Mouse (Mus musculus) ES-E14 (cell line): ENCODE data around the gene S100a14.

Experiments
- HCFC1 ChIP-seq: IDR thresholded peaks from 2 replicates; pipeline ENCODE4 v1.6.1; 2012; ENCODE audit warnings: low read length, inconsistent platforms, borderline replicate concordance; ENCODE audit not compliant: insufficient read depth
- MAFK ChIP-seq: IDR thresholded peaks from 2 replicates; pipeline ENCODE4 v1.6.1; 2014; ENCODE audit warnings: mild to moderate bottlenecking, low read depth, low read length, inconsistent platforms; ENCODE audit not compliant: insufficient read depth
- ZC3H11A ChIP-seq: IDR thresholded peaks from 2 replicates; pipeline ENCODE4 v1.6.1; 2012; ENCODE audit warnings: low read depth, mild to moderate bottlenecking, inconsistent platforms, low read length, borderline replicate concordance

- TF ChIP-seq MAFK, result no peak
- TF ChIP-seq ZC3H11A, result no peak
- no peak for TF ChIP-seq HCFC1
Measured at GRCm38 (mm10) chr3:90552231-90552630, 25.6 kb downstream of the S100a14 start.
